Mouse (Mus musculus) adrenal gland, postnatal 25 days (tissue): Measurements from ENCODE around the gene Atxn7l1. TPM values are rescaled to one million over a fixed set of nuclear protein-coding genes. Genes with fewer than 3 reads are reported as not detected.

Source experiments
- DNase-seq: peaks from one replicate; pipeline ENCODE4 v3.0.0; 2021; ENCODE audit warnings: mixed read lengths
- total RNA-seq: library from RNA; stranded (reverse); gene quantifications from 2 replicates; pipeline ENCODE4 v1.2.3, GENCODE M21; 2021

Atxn7l1 gene
- total RNA-seq, 1 experiment from 2014 or later, result 33.1 TPM

DNA sequence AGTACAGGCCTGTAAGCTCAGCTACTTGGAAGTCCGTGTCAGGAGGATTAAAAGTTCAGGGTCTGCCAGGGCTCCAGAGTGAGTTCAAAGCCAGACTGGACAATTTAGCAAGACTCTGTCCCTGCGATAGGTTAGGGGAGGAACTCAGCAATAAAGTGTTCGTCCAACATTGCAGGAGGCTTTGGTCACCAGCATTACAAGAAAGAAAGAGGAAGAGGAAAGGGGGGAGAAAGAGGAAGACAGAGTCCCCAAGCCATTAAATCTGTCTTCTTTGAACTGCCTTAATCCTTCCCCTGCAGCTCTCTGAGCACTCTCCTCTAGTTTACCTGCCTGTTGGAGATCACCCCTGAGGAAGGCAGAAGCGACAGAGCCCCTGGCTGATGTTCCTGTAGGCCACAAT, 184.6 kb downstream of the Atxn7l1 start:
- DNase-seq, result no peak

DNA sequence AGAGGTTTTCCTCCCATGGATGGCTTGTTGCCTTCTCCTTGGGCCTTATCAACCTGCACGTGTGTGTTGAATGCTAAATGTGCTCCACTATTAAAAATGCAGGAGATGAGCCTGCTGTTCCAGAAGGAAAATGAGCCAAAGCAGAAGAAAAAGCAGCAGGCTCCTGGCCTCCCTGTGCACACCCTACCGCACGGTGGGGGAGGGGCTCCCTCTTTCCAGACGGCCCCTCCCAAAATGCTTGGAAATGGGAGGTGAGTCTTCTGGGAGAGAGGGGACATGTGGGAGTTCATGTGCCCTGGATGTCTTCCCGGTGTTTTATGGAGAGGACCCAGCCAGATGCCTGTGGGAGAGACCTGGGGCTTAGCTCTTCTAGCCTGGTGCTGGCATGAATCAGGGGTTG, 185.3 kb downstream of the Atxn7l1 start:
- DNase-seq, result no peak

DNA sequence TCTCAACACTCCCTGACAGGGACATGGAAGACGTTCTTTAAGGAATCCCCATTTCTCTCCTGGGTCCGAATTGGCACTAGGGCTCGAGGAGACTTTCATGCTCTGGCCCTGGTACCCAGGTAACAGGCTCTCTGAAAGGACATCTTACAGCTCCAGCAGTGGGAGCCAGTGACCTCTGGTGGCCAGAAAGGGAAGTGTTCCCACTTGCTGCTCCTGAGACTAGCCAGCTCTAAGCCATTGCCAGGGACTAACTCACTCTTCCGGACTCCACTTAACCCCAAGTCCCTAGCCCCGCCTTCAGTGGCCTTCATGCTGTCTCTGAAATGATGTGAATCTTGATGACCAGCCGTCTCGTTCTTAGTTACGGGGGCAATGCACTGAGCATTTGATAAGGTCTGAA, 186.4 kb downstream of the Atxn7l1 start:
- DNase-seq, result peak; percentile 84

GRCm38 (mm10) chr12:33334511-33334910, 187.0 kb downstream of the Atxn7l1 start:
- DNase-seq, result no peak

GRCm38 (mm10) chr12:33334951-33335350, 187.5 kb downstream of the Atxn7l1 start:
- no peak for DNase-seq

- DNase-seq, result no peak
Observed at GRCm38 (mm10) chr12:33335410-33335809, 187.9 kb downstream of the Atxn7l1 start.

GRCm38 (mm10) chr12:33336561-33337125, 189.2 kb downstream of the Atxn7l1 start:
- no peak for DNase-seq

DNA sequence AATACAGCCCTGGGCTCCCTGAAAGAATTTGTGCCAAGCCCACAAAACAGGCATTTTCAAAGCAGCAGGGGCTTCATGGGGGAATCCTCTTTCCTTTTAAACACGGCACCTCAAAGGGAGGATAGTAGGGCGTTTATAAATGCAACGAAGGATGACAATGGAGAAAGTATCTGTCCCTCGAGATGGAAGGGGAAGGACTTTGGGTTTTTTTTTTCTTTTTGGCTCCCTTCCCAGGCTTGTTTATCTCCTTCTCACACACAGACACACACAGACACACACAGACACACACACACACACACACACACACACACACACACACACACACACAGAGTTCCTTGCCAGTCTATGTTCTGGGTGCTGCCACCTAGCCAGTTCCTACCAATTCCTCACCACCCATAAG, 189.8 kb downstream of the Atxn7l1 start:
- DNase-seq, result no peak

DNA sequence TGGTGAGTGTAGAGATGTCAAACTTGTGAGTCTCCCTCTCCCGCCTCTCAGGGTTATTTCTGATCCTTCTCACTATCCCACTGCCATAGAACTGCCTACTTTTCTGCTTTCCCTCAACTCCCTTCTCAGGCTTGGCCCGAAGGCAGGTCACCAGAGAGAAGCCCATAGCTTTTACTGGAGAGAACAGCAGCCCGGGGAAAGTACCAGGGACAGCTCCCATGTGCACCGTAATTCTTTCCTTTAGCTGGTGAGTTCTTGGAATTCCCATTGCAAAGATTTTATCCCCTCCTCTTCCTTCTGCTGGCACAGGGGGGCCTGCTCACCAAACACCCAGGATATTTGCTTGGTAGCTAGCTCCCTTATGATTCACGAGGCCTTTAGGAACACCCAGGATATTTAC, 190.7 kb downstream of the Atxn7l1 start:
- DNase-seq, result no peak

- no peak for DNase-seq
Observed at GRCm38 (mm10) chr12:33339822-33340221, 192.3 kb downstream of the Atxn7l1 start.

- DNase-seq, result no peak
Observed at GRCm38 (mm10) chr12:33340698-33341097, 193.2 kb downstream of the Atxn7l1 start.

GRCm38 (mm10) chr12:33341351-33341892, 193.9 kb downstream of the Atxn7l1 start:
- peak; percentile 41 for DNase-seq

- DNase-seq, result no peak
Observed at GRCm38 (mm10) chr12:33344970-33345772, 197.7 kb downstream of the Atxn7l1 start.

- DNase-seq, result no peak
Observed at GRCm38 (mm10) chr12:33345773-33346435, 198.4 kb downstream of the Atxn7l1 start.

GRCm38 (mm10) chr12:33352671-33353070, 205.2 kb downstream of the Atxn7l1 start:
- DNase-seq, result no peak

DNA sequence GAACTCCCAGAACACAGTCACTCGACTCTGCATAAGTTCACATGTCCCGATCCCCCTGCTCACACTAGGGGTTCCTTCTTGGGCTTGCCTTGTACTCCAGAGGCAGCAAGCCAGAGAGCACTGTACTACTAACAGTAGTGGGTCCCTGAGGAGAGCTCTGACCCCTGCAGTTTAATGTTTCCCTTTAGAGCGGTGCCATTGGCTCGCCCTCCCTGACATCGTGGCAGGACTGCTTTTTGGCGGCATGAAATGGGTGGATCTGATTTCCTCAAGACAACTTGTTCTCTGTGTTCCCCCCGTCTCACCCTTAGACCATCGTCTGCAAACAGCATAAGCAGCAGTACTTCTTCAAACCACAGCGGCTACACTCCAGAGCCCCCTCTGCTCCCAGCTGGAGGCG, 210.9 kb downstream of the Atxn7l1 start:
- DNase-seq, result no peak

DNA sequence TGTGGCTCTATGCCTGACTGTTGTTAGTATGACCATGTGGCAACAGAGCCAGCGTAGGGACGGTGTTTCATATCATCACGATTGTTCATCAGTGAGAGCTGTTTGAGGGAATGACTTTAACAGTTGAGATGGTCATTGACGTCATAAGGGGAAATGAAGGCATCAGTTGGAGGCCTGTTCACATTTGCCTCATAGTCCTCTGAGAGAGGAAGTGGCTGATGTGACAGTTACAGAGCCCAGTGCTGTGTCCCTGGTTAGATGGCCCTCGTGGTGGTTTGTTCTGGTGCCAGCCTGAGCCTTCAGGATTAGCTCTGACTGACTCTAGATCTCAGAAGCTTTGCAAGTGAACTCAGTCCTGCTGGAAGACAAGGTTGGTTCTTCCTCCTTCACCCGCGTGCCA, 211.7 kb downstream of the Atxn7l1 start:
- no peak for DNase-seq

- no peak for DNase-seq
Observed at GRCm38 (mm10) chr12:33359878-33360482, 212.5 kb downstream of the Atxn7l1 start.

- DNase-seq, result peak; percentile 77
Observed at GRCm38 (mm10) chr12:33360729-33361128, 213.2 kb downstream of the Atxn7l1 start.

- no peak for DNase-seq
Observed at GRCm38 (mm10) chr12:33364511-33364910, 217.0 kb downstream of the Atxn7l1 start.

GRCm38 (mm10) chr12:33365133-33365532, 217.6 kb downstream of the Atxn7l1 start:
- no peak for DNase-seq

- no peak for DNase-seq
Observed at GRCm38 (mm10) chr12:33369555-33369954, 222.1 kb downstream of the Atxn7l1 start.
